Mouse (Mus musculus) embryonic facial prominence, embryonic 14.5 days (tissue): Measurements from ENCODE around the gene Csad. TPM values are rescaled to one million over a fixed set of nuclear protein-coding genes. Genes with fewer than 3 reads are reported as not detected.

Experiments
- ATAC-seq: fragments of 200-750 bp; cut with Nextera tagmentation; 2 replicates; pipeline ENCODE4 v1.8.0; 2017; ENCODE audit warnings: low read depth, moderate number of reproducible peaks, moderate TSS enrichment
- DNase-seq: peaks from one replicate; pipeline ENCODE4 v3.0.0-alpha.2; 2015; ENCODE audit warnings: low spot score
- H3K27ac ChIP-seq: fragments of 300-500 bp; sonication (generic); replicated peaks from 2 replicates; pipeline ENCODE4 v1.5.1; 2014; ENCODE audit warnings: low read depth, mild to moderate bottlenecking, low read length, moderate library complexity
- H3K27me3 ChIP-seq: fragments of 300-500 bp; sonication (generic); replicated peaks from 2 replicates; pipeline ENCODE4 v1.6.1; 2014; ENCODE audit warnings: low read length; ENCODE audit not compliant: control insufficient read depth, insufficient read depth
- H3K36me3 ChIP-seq: fragments of 300-500 bp; sonication (generic); 2 replicates; pipeline ENCODE4 v1.6.1; 2014; ENCODE audit warnings: low read length, mixed read lengths; ENCODE audit not compliant: control insufficient read depth, insufficient read depth
- H3K4me1 ChIP-seq: fragments of 300-500 bp; sonication (generic); 2 replicates; pipeline ENCODE4 v1.6.1; 2014; ENCODE audit warnings: antibody characterized with exemption, low read length; ENCODE audit not compliant: control insufficient read depth, insufficient read depth
- H3K4me2 ChIP-seq: fragments of 300-500 bp; sonication (generic); 2 replicates; pipeline ENCODE4 v1.6.1; 2014; ENCODE audit warnings: low read depth, mild to moderate bottlenecking, low read length, moderate library complexity, mixed read lengths
- H3K4me3 ChIP-seq: fragments of 300-500 bp; sonication (generic); 2 replicates; pipeline ENCODE4 v1.5.1; 2014; ENCODE audit warnings: low read depth, mild to moderate bottlenecking, low read length
- H3K9ac ChIP-seq: fragments of 300-500 bp; sonication (generic); 2 replicates; pipeline ENCODE4 v1.6.1; 2014; ENCODE audit warnings: low read depth, mild to moderate bottlenecking, low read length, moderate library complexity, mixed read lengths
- H3K9me3 ChIP-seq: fragments of 300-500 bp; sonication (generic); 2 replicates; pipeline ENCODE4 v1.6.1; 2016; ENCODE audit warnings: low read length; ENCODE audit not compliant: control insufficient read depth
- WGBS: fragments of 180-500 bp; shearing (Covaris S2); extraction: QIAGEN DNeasy Blood & Tissue Kit; methylation state at CpG from one replicate; pipeline ENCODE4 v1.1.7; 2014; 5-methylcytosine and 5-hydroxymethylcytosine counted together
- polyA plus RNA-seq: library from polyadenylated mRNA; unstranded; fragments of >200 nt; fragmentation: Nextera tagmentation; extraction: Ambion mirVana; gene quantifications from 2 replicates; pipeline ENCODE4 v1.2.1, GENCODE M21; 2014

Gene Csad
- polyA plus RNA-seq, 1 experiment from 2014 or later: 63.6 TPM

GRCm38 (mm10) chr15:102150301-102151135 lies 54.0 kb downstream of the Csad start, which contains the start of gene Soat2:
Gene Soat2, plus strand, starts transcription at chr15:102150526.
- Histone ChIP-seq H3K27ac (no peak within 1 kb of the TSS), H3K36me3 (no peaks in the 10 kb centered on the region), H3K4me1 (peaks cover 3% of the 10 kb centered on the region; the same call in 1 of the 2 replicates), H3K4me2 (no peak within 1 kb of the TSS), H3K4me3 (no peak within 1 kb of the TSS), H3K9ac (peak within 1 kb of the TSS; percentile 40), H3K9me3 (no peaks in the 10 kb centered on the region), H3K27me3 (peaks cover 6% of the 10 kb centered on the region)
- ATAC-seq: no peak
- no peak for DNase-seq
- 51% methylated on average over 19 of the region's 20 CpGs for WGBS

GRCm38 (mm10) chr15:102149561-102149960 lies 55.0 kb downstream of the Csad start:
- H3K27me3 ChIP-seq: peaks cover 16% of the 10 kb centered on the region
- H3K27ac ChIP-seq: no peak overlapping the region
- ATAC-seq (no peak), DNase-seq (no peak)
- no peak overlapping the region for H3K4me3 ChIP-seq
- no peak overlapping the region for H3K4me2 ChIP-seq
- WGBS: 70% methylated on average over 4 of the region's 4 CpGs
- no peaks in the 10 kb centered on the region for H3K9me3 ChIP-seq
- H3K36me3 ChIP-seq: no peaks in the 10 kb centered on the region
- no peak overlapping the region for H3K9ac ChIP-seq
- H3K4me1 ChIP-seq: peaks cover 6% of the 10 kb centered on the region

DNA sequence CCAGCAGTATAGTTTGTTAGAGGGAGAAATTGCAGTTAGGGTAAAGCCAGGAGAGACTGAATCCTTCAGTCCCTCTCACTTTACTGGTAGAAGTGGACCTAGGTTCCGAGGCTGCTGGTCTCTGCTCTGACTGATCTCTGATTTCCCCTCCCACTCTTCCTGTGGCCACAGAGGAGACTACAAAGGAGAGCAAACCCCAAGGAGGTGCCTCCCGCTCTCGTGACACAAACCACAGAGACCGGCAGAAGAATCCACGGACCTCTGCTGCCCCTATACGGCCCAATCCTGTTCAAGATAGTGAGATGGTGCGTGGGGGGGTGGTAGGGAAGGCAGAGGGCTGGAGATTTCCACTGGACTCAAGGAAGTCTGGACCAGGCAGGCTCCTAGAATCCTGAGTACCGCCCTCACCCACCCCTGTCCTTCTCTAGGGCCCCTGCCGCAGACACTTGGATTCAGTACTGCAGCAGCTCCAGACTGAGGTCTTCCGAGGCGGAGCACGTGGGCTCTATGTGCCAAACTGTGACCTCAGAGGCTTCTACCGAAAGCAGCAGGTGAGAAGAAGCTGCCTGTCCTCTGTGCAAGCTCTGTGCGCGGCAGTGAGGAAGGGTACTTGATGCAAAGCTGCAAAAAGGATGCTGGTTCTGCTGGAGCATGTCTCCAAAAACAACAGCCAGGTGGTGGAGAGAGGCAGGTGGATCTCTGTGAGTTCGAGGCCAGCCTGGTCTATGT lies 56.7 kb downstream of the Csad start:
- no peak overlapping the region for H3K9ac ChIP-seq
- H3K27ac ChIP-seq: no peak overlapping the region
- H3K4me3 ChIP-seq: no peak overlapping the region
- H3K9me3 ChIP-seq: no peaks in the 10 kb centered on the region
- no peak overlapping the region for H3K4me2 ChIP-seq
- ATAC-seq (no peak), DNase-seq (no peak)
- H3K4me1 ChIP-seq: peaks cover 13% of the 10 kb centered on the region
- H3K36me3 ChIP-seq: no peaks in the 10 kb centered on the region
- 69% methylated on average over 16 of the region's 16 CpGs for WGBS
- H3K27me3 ChIP-seq: peaks cover 28% of the 10 kb centered on the region

GRCm38 (mm10) chr15:102146882-102147281 lies 57.6 kb downstream of the Csad start:
- Histone ChIP-seq H3K27me3 (peaks cover 30% of the 10 kb centered on the region), H3K4me2 (no peak overlapping the region), H3K9me3 (no peaks in the 10 kb centered on the region), H3K27ac (no peak overlapping the region), H3K4me3 (no peak overlapping the region), H3K36me3 (no peaks in the 10 kb centered on the region), H3K9ac (no peak overlapping the region), H3K4me1 (peaks cover 13% of the 10 kb centered on the region)
- DNase-seq (peak; percentile 26), ATAC-seq (peak; percentile 53; the same call in 1 of the 2 replicates)
- WGBS: 0% methylated on average over 1 of the region's 1 CpGs

GRCm38 (mm10) chr15:102146089-102146488 lies 58.4 kb downstream of the Csad start:
- H3K36me3 ChIP-seq: no peaks in the 10 kb centered on the region
- H3K27me3 ChIP-seq: peaks cover 32% of the 10 kb centered on the region
- 88% methylated on average over 5 of the region's 5 CpGs for WGBS
- H3K9me3 ChIP-seq: no peaks in the 10 kb centered on the region
- DNase-seq (no peak), ATAC-seq (no peak)
- no peak overlapping the region for H3K4me2 ChIP-seq
- H3K27ac ChIP-seq: no peak overlapping the region
- no peak overlapping the region for H3K9ac ChIP-seq
- no peak overlapping the region for H3K4me3 ChIP-seq
- H3K4me1 ChIP-seq: peaks cover 13% of the 10 kb centered on the region

- H3K9ac ChIP-seq: no peak overlapping the region
- no peak for DNase-seq
- H3K4me2 ChIP-seq: no peak overlapping the region
- H3K4me1 ChIP-seq: peaks cover 11% of the 10 kb centered on the region; the same call in 1 of the 2 replicates
- WGBS: 85% methylated on average over 10 of the region's 10 CpGs
- peaks cover 32% of the 10 kb centered on the region for H3K27me3 ChIP-seq
- H3K27ac ChIP-seq: no peak overlapping the region
- H3K36me3 ChIP-seq: no peaks in the 10 kb centered on the region
- no peak for ATAC-seq
- no peaks in the 10 kb centered on the region for H3K9me3 ChIP-seq
- H3K4me3 ChIP-seq: no peak overlapping the region
These were observed 59.2 kb downstream of the Csad start for GRCm38 (mm10) chr15:102145330-102145729.

DNA sequence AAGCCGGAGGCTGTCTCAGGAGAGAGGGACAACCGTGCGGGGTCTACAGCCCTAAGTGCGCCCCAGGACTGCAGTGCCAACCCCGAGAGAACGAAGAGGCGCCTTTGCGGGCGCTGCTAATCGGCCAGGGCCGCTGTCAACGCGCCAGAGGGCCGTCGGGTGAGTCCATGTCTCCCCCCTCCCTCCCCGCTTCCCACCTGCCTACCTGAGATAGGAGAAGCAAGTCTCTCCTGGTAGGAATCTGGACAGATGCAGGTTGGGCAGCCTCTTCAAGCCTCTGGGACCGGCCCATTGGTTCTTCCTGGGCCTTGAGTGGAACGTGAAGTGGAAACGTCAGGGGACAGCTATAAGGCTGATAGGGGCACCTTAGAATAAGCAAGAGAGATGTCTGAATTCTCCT lies 59.8 kb downstream of the Csad start:
- peak overlapping the region; percentile 48 for H3K4me2 ChIP-seq
- peak overlapping the region; percentile 21; the same call in 1 of the 2 replicates for H3K9ac ChIP-seq
- peaks cover 32% of the 10 kb centered on the region for H3K27me3 ChIP-seq
- peaks cover 11% of the 10 kb centered on the region; the same call in 1 of the 2 replicates for H3K4me1 ChIP-seq
- ATAC-seq: no peak
- H3K4me3 ChIP-seq: peak overlapping the region; percentile 28
- DNase-seq: no peak
- H3K36me3 ChIP-seq: no peaks in the 10 kb centered on the region
- no peaks in the 10 kb centered on the region for H3K9me3 ChIP-seq
- H3K27ac ChIP-seq: no peak overlapping the region
- WGBS: 13% methylated on average over 15 of the region's 19 CpGs

- H3K36me3 ChIP-seq: no peaks in the 10 kb centered on the region
- peak within 1 kb of the TSS; percentile 28 for H3K4me3 ChIP-seq
- 5% methylated on average over 19 of the region's 22 CpGs for WGBS
- H3K27ac ChIP-seq: no peak within 1 kb of the TSS
- peak within 1 kb of the TSS; percentile 48 for H3K4me2 ChIP-seq
- DNase-seq: no peak
- no peak for ATAC-seq
- H3K9ac ChIP-seq: peak within 1 kb of the TSS; percentile 21; the same call in 1 of the 2 replicates
- H3K27me3 ChIP-seq: peaks cover 32% of the 10 kb centered on the region
- peaks cover 11% of the 10 kb centered on the region; the same call in 1 of the 2 replicates for H3K4me1 ChIP-seq
- H3K9me3 ChIP-seq: no peaks in the 10 kb centered on the region
These were observed 60.2 kb downstream of the Csad start, which contains the start of gene Igfbp6 for GRCm38 (mm10) chr15:102144274-102144711. Gene Igfbp6, plus strand, starts transcription at chr15:102144362.
